Mouse (Mus musculus) right cerebral cortex, postnatal 14 days (tissue): ENCODE data around the gene Tubal3.

Source experiments
- DNase-seq: peaks from one replicate; pipeline ENCODE4 v3.0.0; 2022

Tubal3 gene

DNA sequence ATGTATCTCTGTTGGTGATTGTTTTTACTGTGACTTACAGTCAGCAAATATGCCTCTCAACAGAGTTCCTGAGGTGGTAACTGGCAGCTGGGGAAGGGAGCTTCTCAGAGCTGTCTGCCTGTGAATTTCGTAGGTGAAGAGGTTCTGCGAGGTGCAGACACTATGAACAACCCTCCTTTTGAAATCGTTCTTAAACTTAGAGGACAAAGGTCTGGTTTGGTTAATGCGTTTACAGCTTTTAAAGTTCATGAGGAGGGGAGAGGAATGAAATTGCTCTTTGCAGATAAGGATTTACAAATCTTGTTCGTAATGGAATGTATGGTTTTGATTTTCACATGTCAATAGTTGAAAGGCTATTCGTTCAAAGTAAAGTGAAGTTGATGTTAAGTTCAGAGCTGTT lies 7.6 kb downstream of the Tubal3 start:
- no peak for DNase-seq

DNA sequence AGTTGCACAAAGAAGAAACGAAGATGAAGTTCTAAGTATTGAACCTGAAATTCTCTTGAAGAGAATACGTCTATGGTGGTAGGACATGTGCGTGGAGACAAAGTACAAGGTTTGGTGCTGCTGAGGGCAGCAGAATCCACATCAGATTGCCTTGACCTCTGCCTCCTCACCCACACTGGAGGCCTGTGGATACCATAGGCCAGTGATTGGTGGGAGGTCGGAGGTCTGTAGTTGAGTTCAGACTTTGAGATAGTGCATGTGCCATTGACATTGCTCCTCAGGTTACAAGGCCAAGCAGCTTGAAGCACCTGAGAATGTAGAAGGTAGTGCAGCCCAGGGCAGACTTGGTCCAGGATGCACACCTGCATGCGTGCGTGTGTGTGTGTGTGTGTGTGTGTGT lies 8.0 kb downstream of the Tubal3 start:
- no peak for DNase-seq

DNA sequence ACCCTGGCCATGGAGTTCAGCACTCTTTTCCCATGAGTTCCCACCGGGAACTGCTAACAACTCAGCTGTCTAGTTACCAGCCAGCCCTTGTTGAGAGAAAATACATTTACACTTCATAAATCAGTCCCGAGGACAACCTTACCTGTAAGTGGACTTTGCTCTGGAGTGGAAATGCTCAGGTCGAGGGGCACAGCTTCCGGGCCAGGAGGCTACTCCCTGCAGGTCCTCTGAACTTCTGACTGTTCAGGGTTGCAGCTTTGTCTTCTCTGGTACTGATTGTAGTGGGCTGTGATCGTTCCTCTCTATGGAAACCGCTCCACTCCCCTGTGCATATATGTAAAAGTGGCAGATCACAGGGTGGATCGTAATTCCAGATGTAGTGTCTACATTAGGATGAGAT lies 26.6 kb downstream of the Tubal3 start:
- DNase-seq = no peak

DNA sequence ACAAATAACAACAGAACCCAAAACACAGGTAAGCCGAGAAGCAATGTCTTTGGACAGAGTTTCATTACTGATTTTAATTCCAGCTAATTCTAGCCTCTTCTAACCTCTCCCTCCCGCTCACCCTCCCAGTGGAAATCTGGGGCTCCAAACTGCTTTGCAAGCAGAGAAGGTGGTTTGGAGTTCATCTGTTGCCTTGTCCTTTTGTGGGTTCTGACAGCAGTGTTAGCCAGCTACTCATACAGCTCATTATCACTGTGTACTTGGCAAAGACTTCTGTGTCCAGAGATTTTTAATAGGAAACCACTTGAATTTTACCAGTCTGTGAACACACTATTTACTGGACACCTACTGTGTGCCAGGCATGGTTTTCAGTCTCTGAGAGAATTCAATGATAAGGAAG lies 27.2 kb downstream of the Tubal3 start, which contains the start of gene Ucn3:
TSS of gene Ucn3 (minus strand) at position 101 of the 400 bp plus-strand sequence.
- no peak for DNase-seq

DNA sequence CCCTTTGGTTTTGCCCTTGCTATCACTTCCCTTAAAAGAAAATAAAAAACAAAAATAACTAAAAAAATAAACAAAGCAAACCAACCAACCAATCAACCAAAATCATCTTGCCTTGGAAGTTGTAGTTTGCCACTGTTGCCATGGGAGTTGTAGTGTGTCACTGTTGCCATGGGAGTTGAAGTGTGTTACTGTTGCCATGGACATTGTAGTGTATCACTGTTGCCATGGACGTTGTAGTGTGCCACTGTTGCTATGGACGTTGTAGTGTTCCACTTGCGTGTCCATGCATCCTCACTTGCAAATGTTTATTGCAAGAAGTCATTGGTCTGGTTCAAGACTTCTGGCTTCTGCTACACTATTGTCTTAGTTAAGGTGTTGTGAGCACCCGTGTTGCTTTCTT lies 29.2 kb downstream of the Tubal3 start:
- no peak for DNase-seq

DNA sequence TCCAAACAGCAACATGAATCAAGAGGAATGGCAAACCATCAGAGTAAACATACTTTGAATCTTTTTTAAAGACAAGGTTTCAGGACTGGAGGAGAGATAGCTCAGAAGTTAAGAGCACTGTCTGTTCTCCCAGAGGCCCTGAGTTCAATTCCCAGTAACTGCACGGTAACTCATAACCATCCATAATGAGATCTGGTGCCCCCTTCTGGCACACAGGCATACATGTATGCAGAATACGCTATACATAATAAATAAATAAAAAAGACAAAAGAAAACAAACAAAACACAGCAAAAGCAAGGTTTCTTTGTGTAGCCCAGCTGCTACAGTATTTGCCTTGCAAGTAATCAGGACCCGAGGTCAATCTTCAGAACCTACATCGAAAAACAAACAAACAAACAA lies 31.4 kb downstream of the Tubal3 start:
- DNase-seq = no peak

DNA sequence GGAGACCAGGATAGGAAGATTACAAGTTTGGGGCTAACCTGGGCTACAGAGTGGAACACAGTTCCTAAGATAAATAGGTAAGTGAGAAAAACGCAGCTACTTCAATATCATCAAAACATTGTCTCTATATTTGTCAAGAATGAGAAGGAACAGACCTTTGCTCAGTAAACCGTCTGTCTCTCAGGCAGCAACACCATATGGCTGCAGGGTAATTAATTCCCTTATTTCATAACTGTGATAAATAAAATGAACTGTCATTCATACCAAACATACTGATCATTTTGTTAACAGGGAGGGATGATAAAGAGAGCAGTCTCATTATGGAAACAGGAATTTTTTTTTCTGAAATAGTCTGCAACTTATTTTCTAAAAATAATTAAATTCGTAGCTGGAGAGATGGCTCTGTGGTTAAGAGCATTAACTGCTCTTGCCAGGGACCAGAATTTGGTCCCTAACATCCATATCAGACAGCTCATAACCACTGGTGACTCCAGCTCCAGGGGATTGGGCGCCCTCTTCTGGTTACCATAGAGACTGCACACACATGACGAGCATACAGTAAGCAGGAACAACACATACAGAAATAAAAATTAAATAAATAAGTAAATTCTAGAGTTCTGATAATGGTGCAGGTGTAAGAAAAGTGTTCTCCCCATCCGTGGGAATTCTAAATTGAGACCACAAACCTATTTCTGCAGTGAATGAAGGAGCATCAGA lies 33.3 kb downstream of the Tubal3 start:
- no peak for DNase-seq

DNA sequence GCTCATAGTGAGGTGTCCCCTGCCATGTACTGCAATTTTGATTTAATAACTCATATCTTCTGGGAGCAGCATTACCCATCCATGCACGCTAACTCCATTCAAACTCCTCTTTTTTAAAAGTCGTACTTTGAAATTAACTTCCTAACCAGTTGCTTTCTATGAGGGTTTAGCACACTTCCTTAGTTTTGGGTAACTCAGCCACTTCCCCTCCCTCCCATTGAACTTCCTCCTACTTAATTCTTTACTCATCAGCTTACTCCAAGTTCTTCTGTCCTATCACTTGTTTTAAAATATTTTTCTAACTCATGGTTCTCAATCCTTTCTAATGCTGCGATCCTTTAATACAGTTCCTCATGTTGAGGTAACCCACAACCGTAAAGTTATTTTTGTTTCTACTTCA lies 50.8 kb downstream of the Tubal3 start:
- no peak for DNase-seq
